Mouse (Mus musculus) mouse trophoblast stem cell (cell line): ENCODE data around the gene Tmem116.
"Not testable (repeated sequence)": the region's sequence is repeated elsewhere in the genome, so short reads cannot be mapped to it uniquely, and the experiment has no call there.

ENCODE experiments used
- in situ Hi-C, 2 experiments: fragments of 300-500 bp; cut with MseI, MboI; formaldehyde crosslinking; loops; 2 replicates in 1 of 2; 3 replicates in 1 of 2; pipeline ENCODE4 v1.15.1; 2025

Gene Tmem116

DNA sequence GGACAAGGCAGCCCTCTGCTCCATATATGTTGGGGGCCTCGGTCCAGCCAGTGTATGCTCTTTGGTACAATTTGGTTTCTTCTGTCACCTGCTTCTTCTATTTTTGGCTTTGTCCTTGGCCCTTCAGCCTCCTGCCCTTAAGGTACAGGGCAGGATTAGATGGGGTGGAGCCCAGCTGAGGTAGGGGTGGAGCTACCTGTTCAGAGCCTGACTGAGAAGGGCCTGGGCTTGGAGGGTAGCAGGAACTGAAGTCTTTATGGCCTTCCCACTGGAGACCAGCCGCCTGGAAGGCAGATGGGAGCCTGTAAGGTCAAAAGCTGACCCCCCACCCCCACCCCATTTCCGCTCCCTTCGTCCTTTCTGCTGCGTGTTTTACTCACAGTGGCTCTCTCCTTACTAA lies 11.3 kb downstream of the Tmem116 start:
- in situ Hi-C loops, result no loop called here

DNA sequence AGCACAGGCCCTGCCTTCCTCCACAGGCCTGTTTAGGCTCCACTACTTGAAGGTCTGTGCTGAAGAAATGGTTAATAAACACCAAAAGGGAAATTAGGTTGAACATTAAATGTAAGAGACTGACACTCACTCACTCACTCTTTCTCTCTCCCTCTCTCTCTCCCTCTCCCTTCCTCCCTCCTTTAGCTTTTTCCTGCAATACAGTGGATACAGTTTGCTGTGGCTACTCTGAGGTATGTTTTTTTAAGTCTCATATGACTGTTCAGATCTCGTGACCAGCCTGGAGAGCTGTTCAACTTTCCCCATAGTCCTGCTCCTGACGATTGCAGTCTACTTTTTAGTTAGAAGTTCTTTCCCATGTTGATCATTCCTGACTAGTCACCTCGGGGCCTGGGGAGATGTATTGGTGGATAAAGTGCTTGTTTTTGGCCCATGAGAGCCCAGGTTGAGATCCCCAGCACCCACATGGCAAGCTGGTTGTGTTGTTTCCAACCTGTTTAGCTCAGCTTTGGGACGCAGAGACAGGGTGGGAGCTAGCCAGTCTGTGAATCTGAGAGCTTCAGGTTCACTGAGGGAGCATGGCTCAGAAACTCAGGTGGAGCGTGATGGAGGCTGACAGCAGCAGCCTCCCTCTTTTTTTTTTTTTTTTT lies 12.0 kb downstream of the Tmem116 start:
- in situ Hi-C loops, result no loop called here

DNA sequence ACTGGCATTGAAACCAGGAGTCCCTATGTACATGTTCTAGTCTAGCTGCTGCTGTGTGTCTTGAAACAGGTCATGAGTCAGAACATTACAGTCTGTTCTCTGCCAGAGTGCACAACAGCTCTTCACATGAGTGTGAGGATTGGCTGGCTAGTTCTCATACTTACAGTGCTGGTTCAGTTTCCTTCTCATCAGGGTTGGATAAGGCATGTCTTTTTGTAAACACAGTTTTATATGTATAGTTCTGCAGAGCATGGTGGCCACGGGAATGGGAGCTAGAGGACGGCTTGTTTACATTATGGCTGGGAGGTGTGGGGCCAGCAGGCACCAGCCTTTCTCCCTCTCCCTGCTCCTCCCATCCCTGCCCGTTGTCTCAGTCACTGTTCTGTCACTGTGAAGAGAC lies 17.9 kb downstream of the Tmem116 start:
- in situ Hi-C loops, result no loop called here

DNA sequence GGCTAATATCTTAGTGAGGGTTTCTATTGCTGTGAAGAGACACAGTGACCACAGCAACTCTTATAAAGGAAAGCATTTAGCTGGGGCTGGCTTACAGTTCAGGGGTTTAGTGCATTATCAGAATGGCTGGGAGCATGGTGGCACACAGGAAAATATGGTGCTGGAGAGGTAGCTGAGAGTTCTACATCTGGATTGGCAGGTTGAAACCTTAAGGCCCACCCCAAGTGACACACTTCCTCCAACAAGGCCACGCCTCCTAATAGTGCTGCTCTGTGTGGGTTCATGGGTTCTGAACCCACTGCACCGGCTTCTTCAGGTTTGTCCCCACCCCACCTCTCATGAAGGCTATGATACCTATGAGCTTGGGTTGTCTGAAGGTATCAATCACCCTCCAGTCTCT lies 20.7 kb downstream of the Tmem116 start:
- in situ Hi-C loops, result no loop called here

DNA sequence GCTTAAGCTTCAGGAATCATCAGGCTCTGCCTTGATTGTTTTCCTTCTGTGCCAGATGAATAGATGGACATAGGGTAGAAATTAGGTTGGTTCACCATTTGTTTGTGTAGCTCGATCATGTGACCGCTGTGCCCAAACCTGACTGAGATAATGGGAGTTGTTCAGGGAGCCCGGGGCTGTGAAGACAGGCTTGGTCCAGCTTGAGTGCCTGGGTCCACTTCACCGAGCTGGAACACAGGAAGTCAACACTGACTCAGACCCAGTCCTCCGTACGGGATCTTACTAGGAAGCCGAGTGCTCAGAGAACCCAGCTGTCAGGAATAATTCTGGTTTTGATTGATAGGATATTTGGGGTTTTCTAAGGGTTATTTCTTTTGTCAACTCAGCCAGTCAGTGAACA lies 22.9 kb downstream of the Tmem116 start:
- in situ Hi-C loops, result no loop called here

DNA sequence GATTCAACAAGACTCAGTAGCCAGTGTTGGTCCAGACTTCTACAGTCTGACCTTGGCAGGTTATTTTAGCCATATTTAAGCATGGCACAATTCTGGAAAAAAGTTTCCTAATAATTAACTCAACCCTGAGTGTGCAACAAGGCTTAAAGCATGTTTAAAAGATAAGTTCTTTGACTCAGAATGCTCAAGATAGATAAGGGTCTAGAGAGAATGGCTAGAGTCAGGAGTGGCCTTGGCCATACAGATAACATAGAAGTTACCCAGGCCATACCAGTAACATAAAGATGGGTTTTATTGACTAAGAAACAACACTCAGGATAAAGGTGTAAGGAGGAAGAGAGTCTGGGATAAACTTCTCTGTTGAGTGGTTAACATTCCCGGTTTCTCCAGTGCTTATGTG lies 24.3 kb downstream of the Tmem116 start:
- in situ Hi-C loops, result no loop called here

DNA sequence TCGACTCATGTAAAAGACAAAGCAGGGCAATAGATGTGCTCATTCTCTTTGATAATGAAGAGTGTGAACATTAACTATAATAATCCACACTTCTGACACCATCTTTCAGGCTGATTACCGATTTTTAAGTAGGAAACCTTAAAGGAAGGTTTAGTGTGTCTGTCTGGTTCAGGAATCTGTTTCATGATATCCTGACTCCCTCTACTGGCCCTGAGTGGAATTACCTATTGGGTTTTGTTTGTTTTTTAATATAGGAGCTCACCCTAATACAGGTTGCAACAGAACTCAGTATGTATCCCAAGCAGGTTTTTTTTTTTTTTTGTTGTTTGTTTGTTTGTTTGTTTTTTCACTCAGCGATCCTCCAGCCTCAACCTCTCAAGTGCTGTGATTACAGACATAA lies 26.0 kb downstream of the Tmem116 start:
- in situ Hi-C loops, result no loop called here

DNA sequence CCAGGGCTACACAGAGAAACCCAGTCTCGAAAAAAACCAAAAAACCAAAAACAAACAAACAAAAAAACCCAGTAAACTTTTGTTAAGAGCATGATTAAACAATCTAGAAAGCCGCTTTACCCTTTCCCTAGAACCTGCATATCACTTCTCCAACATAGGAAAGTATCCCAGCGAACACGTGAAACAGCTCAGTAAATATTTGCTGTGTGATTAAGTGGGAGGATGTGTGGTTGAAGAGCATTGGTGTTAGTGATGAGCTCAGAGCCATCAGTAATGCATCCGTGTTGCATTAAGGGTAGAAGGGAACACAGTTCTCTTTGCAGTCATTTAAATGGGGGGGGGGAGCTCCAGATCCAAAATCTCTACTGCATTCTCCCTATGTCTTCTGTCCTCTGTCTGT lies 33.1 kb downstream of the Tmem116 start:
- in situ Hi-C loops, result no loop called here

DNA sequence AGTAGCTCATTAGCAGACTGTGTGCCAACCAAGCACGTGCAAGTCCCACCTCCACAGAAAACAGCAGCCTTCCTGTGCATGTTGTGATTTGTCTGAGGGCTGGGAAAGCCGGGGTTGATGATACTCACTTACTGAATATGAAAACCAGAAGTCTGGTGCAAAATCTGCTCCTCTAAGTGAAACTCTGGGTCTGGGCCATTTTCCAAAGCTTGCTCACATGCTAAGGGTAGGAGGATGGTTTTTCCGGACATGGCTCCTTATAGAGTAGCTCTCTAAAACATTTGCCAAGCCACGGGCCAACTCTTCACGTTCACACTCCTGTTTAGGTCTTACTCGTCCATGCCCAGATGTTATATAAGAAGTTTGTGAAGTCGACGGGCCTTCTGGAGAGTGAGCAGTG lies 41.6 kb downstream of the Tmem116 start:
- in situ Hi-C loops, result no loop called here

DNA sequence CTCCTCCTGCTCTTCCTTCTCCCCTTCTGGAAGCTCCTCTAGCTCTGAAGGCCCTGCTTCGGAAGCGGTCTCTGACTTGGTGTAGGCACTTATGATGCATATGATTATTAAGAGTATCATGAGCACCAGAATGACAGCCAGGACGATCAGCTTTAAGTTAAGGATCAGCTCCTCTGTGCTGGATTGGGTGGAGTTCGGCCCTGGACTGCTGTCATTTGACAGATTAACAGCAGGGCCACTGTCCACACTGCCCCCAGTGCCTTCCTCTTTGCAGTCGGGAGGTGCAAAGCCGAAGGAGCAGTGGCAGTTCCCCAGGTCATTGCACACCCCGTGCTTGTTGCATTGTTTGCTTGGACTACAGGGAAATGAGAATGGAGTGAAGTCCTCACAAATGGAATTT lies 49.0 kb downstream of the Tmem116 start:
- in situ Hi-C loops, result no loop called here

DNA sequence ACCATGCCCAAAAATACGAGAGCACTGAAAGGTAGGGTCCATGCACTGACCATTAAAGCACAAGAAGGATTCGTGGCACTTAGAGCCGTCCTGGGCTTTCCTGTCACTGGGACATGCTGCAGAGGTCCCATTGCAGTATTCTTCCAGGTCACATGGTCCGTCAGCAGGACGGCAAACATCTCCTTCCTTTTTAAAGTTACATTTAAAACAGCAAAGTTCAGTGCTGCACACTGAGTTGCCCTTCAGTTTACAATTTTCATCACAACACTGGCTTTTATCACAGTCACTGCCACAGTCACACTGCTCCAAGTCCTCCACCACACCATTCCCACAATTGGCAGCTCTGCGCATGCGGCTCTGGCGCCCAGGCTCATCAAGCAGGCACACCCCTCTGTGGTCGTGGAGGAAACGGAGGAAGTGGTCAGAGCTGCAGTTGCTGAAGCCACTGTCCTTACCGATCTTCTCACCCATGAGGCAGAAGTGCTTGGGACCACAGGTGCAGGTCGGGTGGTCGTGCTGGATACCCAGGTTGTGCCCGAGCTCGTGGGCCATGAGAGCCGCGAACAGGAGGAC lies 49.8 kb downstream of the Tmem116 start:
- in situ Hi-C loops, result not testable (repeated sequence)

DNA sequence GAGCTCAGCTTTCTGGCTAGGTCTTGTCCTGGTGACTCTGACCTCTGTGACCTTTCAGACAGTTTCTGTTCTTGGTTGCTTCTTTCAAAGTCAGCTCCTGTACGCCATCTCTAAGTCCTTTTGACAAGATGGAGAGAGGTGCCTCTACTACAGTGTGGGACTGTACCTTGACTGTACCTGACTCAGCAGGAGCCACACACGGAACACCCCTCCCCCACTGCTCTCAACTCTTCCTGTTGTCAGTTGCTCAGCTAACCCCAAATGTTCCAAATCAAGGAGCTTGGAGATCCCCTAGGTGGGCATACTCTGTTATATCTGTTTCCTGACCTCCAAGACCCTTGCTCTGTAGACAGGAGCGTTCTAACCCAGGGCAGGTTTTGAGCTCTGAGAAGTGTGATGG lies 51.5 kb downstream of the Tmem116 start, which contains the start of gene Adam1b:
TSS of gene Adam1b (minus strand) at position 205 of the 400 bp plus-strand sequence.
- in situ Hi-C loops, result no loop called here

DNA sequence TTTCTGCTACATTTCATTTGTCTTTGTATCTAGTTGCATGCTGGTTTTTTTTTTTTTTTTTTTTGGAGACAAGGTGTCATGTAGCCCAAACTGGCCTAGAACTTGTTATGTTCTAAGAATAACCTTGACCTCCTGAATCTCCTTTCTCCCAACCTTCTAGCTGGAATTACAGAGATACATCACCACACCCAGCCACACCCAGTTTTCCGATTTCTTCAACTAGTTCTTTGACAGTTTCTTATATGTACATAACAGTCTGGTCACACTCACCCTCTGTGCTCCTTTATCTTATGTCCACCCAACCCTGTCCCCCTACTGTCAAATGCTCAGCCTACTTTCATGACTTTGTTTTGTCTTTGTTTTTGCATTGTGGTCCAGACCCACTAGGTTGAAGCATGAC lies 55.2 kb downstream of the Tmem116 start:
- in situ Hi-C loops, result no loop called here

DNA sequence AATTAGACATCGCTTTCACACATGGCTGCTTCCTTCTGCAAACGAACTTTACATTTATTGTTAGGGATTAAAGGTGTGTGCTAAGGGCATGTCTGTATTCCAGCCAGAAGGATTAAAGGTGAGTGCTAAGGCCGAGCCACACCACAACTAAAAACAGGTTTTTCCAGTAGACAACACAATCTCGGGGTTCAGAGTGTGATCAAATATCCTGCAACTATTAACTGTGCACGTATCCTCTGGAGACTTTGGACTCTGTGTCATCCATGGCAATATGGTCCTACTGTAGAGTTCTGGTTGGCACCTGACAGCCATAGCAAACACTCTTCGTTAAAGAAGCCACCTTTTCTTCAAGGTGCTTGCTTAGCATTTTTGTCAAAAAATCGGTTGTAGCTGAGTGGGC lies 58.3 kb downstream of the Tmem116 start:
- in situ Hi-C loops, result no loop called here

DNA sequence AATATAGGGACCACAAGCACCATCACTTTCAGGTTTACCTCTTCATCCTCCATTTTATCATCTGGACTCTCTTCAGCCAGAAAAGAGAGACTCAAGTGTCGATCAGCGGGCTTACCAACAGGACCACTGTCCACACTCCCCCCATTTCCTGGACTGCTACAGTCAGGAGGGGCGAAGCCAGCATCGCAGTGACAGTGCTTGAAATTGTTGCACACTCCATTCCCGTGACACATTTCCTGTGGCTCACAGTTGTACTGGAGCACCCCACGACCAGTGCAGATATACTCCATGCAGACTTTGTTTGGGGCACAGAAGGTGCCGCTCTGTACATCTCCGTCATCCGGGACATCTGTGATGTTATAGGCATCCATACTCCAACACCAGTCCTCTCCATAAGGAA lies 67.3 kb downstream of the Tmem116 start:
- in situ Hi-C loops, result no loop called here

DNA sequence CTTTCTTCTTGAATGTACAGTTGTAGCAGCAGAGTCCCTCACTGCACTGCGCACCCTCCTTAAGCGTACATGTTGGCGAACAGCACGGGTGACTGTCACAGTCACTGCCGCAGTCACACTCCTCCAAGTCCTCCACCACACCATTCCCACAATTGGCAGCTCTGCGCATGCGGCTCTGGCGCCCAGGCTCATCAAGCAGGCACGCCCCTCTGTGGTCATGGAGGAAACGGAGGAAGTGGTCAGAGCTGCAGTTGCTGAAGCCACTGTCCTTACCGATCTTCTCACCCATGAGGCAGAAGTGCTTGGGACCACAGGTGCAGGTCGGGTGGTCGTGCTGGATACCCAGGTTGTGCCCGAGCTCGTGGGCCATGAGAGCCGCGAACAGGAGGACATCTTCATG lies 68.1 kb downstream of the Tmem116 start:
- in situ Hi-C loops, result not testable (repeated sequence)

DNA sequence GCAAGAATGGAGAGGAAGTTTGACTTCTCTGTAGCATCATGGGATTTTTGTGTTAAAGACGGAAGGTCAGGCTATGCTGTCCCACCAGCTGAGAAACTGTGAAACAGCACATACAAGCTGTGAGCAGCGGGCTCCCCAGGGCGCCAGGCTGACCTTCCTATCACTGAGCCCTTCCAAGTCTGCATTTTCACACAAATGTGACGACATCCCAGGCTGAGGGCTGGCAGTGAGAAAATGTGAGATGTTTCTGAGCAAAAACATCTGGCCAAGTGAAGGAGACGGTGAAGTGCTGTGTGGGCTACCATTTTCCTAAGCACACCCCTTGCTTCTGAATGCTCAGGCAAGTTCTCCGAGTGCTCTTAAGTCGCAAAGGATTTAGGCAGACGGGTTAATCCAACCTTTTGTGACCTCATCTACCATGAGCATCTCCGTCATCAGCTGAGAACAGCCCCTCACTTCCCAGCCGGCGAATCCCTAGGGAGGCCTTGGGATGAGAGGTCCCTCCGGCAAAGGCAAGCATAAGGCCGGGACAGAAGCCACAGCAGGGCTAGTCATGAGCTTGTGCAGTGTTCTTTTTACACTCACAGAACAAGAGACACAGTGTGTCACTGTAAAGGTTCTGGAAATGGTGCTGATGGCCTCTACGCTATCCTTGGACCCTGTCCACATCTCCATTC lies 74.2 kb downstream of the Tmem116 start:
- in situ Hi-C loops, result no loop called here

DNA sequence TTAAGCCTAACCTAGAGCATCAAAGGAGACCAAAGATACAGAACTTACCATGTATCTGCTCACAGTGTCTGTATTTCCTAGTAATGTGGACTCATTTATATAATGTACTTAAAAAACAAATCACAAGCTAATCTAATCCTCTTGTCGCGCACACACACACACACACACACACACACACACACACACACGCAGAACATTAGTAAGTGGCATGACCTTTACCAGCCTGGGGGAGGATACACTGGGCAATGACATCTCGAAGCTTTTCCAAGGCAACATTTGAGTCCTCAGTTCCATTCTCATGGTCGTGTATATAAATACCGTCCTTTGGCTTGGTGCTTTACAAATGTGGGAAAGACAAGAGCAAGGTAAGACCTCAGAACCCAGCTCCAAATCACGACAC lies 74.8 kb downstream of the Tmem116 start:
- in situ Hi-C loops, result no loop called here

DNA sequence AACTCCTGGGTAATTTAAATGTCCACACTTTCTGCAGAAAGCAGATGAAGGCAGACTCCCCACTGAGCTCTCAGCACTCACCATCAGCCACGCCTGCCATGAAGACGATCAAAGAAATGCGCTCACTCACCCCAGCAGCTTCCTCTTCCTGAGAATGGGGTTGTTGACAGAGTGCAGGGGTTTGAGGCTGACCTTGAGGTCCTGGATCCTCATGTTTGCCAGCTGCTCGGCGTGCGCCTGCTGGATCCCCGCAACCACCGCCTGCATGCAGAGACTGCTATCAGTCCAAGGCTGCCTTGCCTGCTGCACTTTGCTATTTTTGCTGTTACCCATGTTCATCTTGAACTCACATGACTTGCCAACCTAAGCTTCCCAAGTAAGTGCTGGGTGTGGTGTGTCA lies 75.3 kb downstream of the Tmem116 start:
- in situ Hi-C loops, result no loop called here

DNA sequence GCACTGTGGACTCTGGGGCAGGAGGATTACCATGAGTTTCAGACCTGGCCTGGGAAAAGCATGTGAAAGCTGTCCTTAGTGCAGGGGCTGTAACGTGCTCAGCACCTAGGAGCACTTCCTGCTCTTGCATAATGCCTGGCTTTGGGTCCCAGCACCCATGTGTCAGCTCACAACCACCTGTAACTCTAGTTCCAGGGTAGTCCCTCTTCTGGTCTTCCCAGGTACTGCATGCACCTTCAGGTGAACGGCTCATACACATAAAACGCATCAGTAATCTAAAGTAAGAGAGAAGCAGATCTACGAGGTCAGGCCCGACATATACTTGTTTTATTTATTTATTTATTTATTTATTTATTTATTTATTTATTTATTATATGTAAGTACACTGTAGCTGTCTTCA lies 82.8 kb downstream of the Tmem116 start:
- in situ Hi-C loops, result no loop called here

DNA sequence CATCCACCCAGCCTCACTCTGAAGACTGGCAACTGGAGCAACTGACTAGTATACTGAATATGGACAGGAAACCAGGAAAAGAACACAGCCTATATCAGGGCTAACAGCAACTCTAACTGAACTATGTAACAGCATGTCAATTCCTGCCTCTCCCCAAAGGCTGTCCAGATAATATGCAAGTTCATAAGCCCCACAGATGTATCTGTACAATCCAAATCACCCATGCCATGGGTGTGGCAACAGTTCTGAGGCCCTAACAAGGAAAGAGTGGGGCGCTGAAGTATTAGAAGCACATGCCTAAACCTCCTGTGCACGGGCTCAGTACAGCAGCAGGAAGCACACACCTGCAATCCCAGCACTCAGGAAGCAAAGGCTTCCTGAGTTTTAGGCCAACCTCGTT lies 83.4 kb downstream of the Tmem116 start:
- in situ Hi-C loops, result no loop called here

DNA sequence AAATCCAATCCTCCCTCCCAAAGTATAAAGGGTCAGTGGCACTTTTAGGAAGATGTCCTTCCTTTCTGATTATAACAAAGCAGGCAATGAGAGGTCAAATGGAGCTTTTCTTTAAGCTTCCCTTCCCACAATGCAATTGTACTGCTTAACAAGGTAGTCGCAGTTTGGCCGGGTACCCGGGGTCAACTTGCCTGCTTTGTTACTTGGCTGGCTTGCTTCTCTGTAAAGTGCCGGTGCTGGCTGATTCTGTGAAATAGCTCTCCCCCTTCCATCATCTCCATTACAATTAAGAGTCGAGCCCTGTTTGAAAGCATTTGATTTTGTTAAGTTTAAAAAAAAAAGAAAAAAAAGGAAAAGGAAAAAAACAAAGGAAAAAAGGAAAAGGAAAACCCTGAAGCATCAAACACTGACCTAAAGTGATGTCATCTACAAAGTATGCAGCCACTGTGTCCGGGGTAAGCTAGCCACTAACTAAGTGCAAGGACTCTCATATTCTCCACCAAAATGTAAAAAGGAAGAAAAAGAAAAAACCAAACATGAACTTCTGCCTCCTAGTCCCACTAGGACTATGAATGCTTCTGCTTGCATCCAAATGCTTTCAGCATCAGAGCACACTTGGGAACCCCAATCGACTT lies 85.3 kb downstream of the Tmem116 start:
- in situ Hi-C loops, result no loop called here

DNA sequence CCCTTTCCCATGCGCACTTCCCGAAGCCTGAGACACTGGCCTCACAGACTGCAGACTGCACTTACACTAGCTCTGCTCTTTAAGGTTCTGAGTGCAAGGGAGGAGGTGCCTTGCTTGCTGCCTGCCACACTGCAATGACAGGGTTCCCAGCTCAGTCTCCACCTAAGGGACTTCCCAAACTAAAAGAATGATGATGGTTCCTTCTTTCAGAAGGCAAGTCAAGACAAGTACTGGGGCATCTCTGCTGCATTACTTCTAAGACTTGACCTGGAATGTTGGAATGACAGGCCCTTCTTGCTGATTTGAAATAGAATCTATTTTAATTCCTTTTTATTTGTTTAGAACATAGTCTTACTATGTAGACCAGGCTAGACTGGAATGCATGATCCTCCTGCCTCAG lies 85.9 kb downstream of the Tmem116 start:
- in situ Hi-C loops, result no loop called here
